Mouse (Mus musculus) midbrain, embryonic 12.5 days (tissue): ENCODE measurements around the gene Frem1. TPM values are rescaled to one million over a fixed set of nuclear protein-coding genes. Genes with fewer than 3 reads are reported as not detected.

Source experiments
- polyA plus RNA-seq: library from polyadenylated mRNA; unstranded; fragments of >200 nt; fragmentation: Nextera tagmentation; extraction: Ambion mirVana; gene quantifications from 2 replicates; pipeline ENCODE4 v1.2.1, GENCODE M21; 2016

The Frem1 gene
- polyA plus RNA-seq, 1 experiment from 2014 or later: 7.4 TPM

Other genes starting within 250 kb of the Frem1 start
- 20.5 and 21.1 TPM in 2 replicates for gene Zdhhc21, start 192.4 kb downstream of the Frem1 start, polyA plus RNA-seq
- not detected in 2 replicates for gene Cer1, start 167.2 kb downstream of the Frem1 start, polyA plus RNA-seq